ENCODE assay signal across 31 mouse cellular contexts in the genomic region with DNA sequence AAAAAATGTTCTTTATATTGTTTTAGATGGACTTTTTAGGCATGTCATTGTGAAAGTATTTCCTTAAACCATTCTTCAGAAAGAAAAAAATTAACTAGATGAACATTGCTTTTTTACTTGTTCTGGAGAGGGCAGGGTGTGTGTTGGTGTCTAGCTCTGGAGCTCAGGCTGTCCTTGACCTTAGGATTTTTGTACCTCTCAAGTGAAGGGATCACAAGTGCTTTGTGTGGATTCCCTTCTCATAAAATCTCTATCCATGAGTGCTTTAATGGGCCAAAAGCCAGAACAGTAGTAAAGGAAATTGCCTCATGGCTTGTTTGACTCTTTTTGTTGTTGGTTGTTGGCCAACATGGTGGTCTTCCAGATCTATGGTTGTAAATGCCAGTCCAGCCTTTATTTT. TPM values are rescaled to one million over a fixed set of nuclear protein-coding genes. Genes with fewer than 3 reads are reported as not detected.
DNase-seq lines count a peak whose midpoint lies in the region; ATAC-seq lines count a peak whose summit lies in the region.
"Had no signal": no experiment of that assay in that cellular context is flagged by ENCODE, and none has a peak within 500 bp of the region (broad histone marks: within the 10 kb centered on the region; RNA-seq: fewer than 3 reads in every experiment).

No protein-coding gene starts in this region.

- no peaks in the 10 kb centered on the region for H3K27me3 ChIP-seq in kidney, embryonic 16.5 days (ENCODE audit: insufficient read depth, low read length)
- H3K27me3 ChIP-seq: CH12.LX; embryonic facial prominence, embryonic 13.5 days; forebrain, embryonic 13.5 days; heart, embryonic 13.5 days; hindbrain, embryonic 13.5 days had no signal

- H3K4me2 ChIP-seq in kidney, embryonic 16.5 days (replicated peaks; ENCODE audit: low read depth, low read length) = no peak overlapping the region
- H3K4me2 ChIP-seq: embryonic facial prominence, embryonic 13.5 days; forebrain, embryonic 13.5 days; heart, embryonic 13.5 days; hindbrain, embryonic 13.5 days had no signal

- H3K4me1 ChIP-seq in kidney, embryonic 16.5 days (ENCODE audit: insufficient read depth, low read length) = 0 out of 2 replicates have a peak, but pooled peaks cover 2% of the 10 kb centered on the region
- H3K4me1 ChIP-seq: embryonic facial prominence, embryonic 13.5 days had no signal

- H3K9me3 ChIP-seq in kidney, embryonic 16.5 days (ENCODE audit: low read length) = no peaks in the 10 kb centered on the region
- H3K9me3 ChIP-seq: embryonic facial prominence, embryonic 10.5 days; embryonic facial prominence, embryonic 13.5 days; forebrain, embryonic 10.5 days; forebrain, embryonic 13.5 days; G1E; heart, embryonic 10.5 days; heart, embryonic 13.5 days; hindbrain, embryonic 10.5 days; hindbrain, embryonic 13.5 days had no signal

- ATAC-seq in kidney, embryonic 16.5 days (ENCODE audit: low FRiP score, low TSS enrichment) = no peak
- ATAC-seq: forebrain, embryonic 13.5 days; forebrain, embryonic 16.5 days; hindbrain, embryonic 16.5 days had no signal

- no peaks in the 10 kb centered on the region for H3K36me3 ChIP-seq in kidney, embryonic 16.5 days (ENCODE audit: insufficient read depth, low read length)
- H3K36me3 ChIP-seq: embryonic facial prominence, embryonic 10.5 days; embryonic facial prominence, embryonic 13.5 days; forebrain, embryonic 10.5 days; heart, embryonic 10.5 days; hindbrain, embryonic 10.5 days; hindbrain, embryonic 13.5 days had no signal

- H3K9ac ChIP-seq in kidney, embryonic 16.5 days (replicated peaks; ENCODE audit: low read length) = no peak overlapping the region
- H3K9ac ChIP-seq: embryonic facial prominence, embryonic 13.5 days; forebrain, embryonic 13.5 days; heart, embryonic 13.5 days; hindbrain, embryonic 13.5 days had no signal

- no peak overlapping the region for H3K27ac ChIP-seq in kidney, embryonic 16.5 days (ENCODE audit: low read length)
- H3K27ac ChIP-seq: embryonic facial prominence, embryonic 10.5 days; embryonic facial prominence, embryonic 13.5 days; forebrain, embryonic 10.5 days; forebrain, embryonic 13.5 days; heart, embryonic 10.5 days; heart, embryonic 13.5 days; hindbrain, embryonic 10.5 days; hindbrain, embryonic 13.5 days had no signal

- DNase-seq in heart, adult 11 months = peak; percentile 31
- DNase-seq in heart, adult 8-10 months (ENCODE audit: low spot score) = no peak
- DNase-seq in kidney, adult 9 months = peak; percentile 60
- DNase-seq in lung, postnatal 36 days = peak; percentile 28
- DNase-seq in lung, adult 18-20 months = no peak
- no peak for DNase-seq in gastrocnemius, postnatal 25 days
- no peak for DNase-seq in thymus, postnatal 0 days (ENCODE audit: low spot score)
- DNase-seq: adrenal gland, adult 2 months; adrenal gland, postnatal 14 days; B cell, adult 2 months; cerebellum, adult 11-12 months; cerebellum, adult 8-10 months; cerebellum, postnatal 10 days; cerebellum, postnatal 36 days; embryo, embryonic 11 days; gastrocnemius, postnatal 10 days; heart, adult 18-20 months; heart, postnatal 36 days had no signal

- no peak overlapping the region for H3K4me3 ChIP-seq in kidney, embryonic 16.5 days (ENCODE audit: low read length)
- H3K4me3 ChIP-seq: embryonic facial prominence, embryonic 10.5 days; embryonic facial prominence, embryonic 13.5 days; forebrain, embryonic 10.5 days; forebrain, embryonic 13.5 days; heart, embryonic 10.5 days; heart, embryonic 13.5 days; hindbrain, embryonic 10.5 days; hindbrain, embryonic 13.5 days had no signal

RNA-seq across cellular contexts. Expression of gene Fam117b, which starts 18.1 kb away (rescaled TPM):
- 10 to 100 TPM; 12.8 to 16.0 (median 15.8) TPM for total RNA-seq in heart, adult 8-10 months (2022)
- 8.0 and 8.3 TPM in 2 replicates for polyA plus RNA-seq in kidney, embryonic 16.5 days (2015; fragmentation: Nextera tagmentation; extraction: Ambion mirVana)
- total RNA-seq in gastrocnemius, postnatal 25 days (2021) = 1 to 10 TPM; 3.5 to 4.6 TPM
- 4.8 and 5.9 TPM in 2 replicates for polyA plus RNA-seq in thymus, postnatal 0 days (2015; fragmentation: Nextera tagmentation; extraction: Ambion mirVana)

Comparison
In these comparisons a context has a peak if more than half of its experiments do, and no peak if none do; other contexts are left out.
1. DNase-seq: peak in heart, adult 11 months (single experiment), kidney, adult 9 months (single experiment) and lung, postnatal 36 days (single experiment); none in heart, adult 8-10 months (single experiment), lung, adult 18-20 months (0 of 2), gastrocnemius, postnatal 25 days (single experiment) and thymus, postnatal 0 days (single experiment).